Mouse (Mus musculus) kidney, postnatal 25 days (tissue): ENCODE results near the gene Stag2.

Source experiments
- DNase-seq, 2 experiments: peaks; one replicate each; pipeline ENCODE4 v3.0.0; 2021; ENCODE audit warnings: mixed read lengths in 2 of 2

The Stag2 gene

GRCm38 (mm10) chrX:42250342-42250741 is 101.2 kb downstream of the Stag2 start:
- no peak for DNase-seq

GRCm38 (mm10) chrX:42272713-42273112 is 123.6 kb downstream of the Stag2 start:
- no peak for DNase-seq

GRCm38 (mm10) chrX:42290215-42290614 is 141.1 kb downstream of the Stag2 start:
- DNase-seq = no peak

- DNase-seq = no peak
Measured at GRCm38 (mm10) chrX:42315231-42315630, 166.1 kb downstream of the Stag2 start.

GRCm38 (mm10) chrX:42320424-42320823 is 171.3 kb downstream of the Stag2 start:
- no peak for DNase-seq

GRCm38 (mm10) chrX:42321200-42321773 is 172.2 kb downstream of the Stag2 start:
- no peak for DNase-seq

- no peak for DNase-seq
Measured at GRCm38 (mm10) chrX:42324848-42325247, 175.7 kb downstream of the Stag2 start.
